Mouse (Mus musculus) forebrain, embryonic 14.5 days (tissue): ENCODE data around the gene Nfam1. TPM values are rescaled to one million over a fixed set of nuclear protein-coding genes. Genes with fewer than 3 reads are reported as not detected.

Experiments
- ATAC-seq: fragments of 200-750 bp; cut with Nextera tagmentation; 2 replicates; pipeline ENCODE4 v1.8.0; 2017; ENCODE audit warnings: mild to moderate bottlenecking, moderate library complexity
- DNase-seq: peaks from one replicate; pipeline ENCODE4 v3.0.0-alpha.2; 2015; ENCODE audit warnings: low spot score
- H3K27ac ChIP-seq: fragments of 300-500 bp; sonication (generic); 2 replicates; pipeline ENCODE4 v1.5.1; 2014; ENCODE audit warnings: low read depth, mild to moderate bottlenecking, control low read depth, low read length, moderate library complexity
- H3K27me3 ChIP-seq: fragments of 300-500 bp; sonication (generic); replicated peaks from 2 replicates; pipeline ENCODE4 v1.6.1; 2014; ENCODE audit warnings: low read length, control low read depth, mixed read lengths; ENCODE audit not compliant: control insufficient read depth, insufficient read depth
- H3K36me3 ChIP-seq: fragments of 300-500 bp; sonication (generic); 2 replicates; pipeline ENCODE4 v1.6.1; 2014; ENCODE audit warnings: low read length, control low read depth; ENCODE audit not compliant: control insufficient read depth, insufficient read depth
- H3K4me1 ChIP-seq: fragments of 300-500 bp; sonication (generic); 2 replicates; pipeline ENCODE4 v1.6.1; 2014; ENCODE audit warnings: antibody characterized with exemption, low read length, control low read depth; ENCODE audit not compliant: control insufficient read depth, insufficient read depth
- H3K4me2 ChIP-seq: fragments of 300-500 bp; sonication (generic); 2 replicates; pipeline ENCODE4 v1.6.1; 2014; ENCODE audit warnings: mild to moderate bottlenecking, control low read depth, low read length
- H3K4me3 ChIP-seq: fragments of 300-500 bp; sonication (generic); 2 replicates; pipeline ENCODE4 v1.5.1; 2014; ENCODE audit warnings: low read depth, low read length, control low read depth
- H3K9ac ChIP-seq: fragments of 300-500 bp; sonication (generic); 2 replicates; pipeline ENCODE4 v1.6.1; 2014; ENCODE audit warnings: mild to moderate bottlenecking, low read length, control low read depth, moderate library complexity
- H3K9me3 ChIP-seq: fragments of 300-500 bp; sonication (generic); replicated peaks from 2 replicates; pipeline ENCODE4 v1.6.1; 2016; ENCODE audit warnings: low read length, control low read depth, mixed read lengths; ENCODE audit not compliant: control insufficient read depth
- WGBS: fragments of 180-500 bp; shearing (Covaris S2); extraction: QIAGEN DNeasy Blood & Tissue Kit; methylation state at CpG from one replicate; pipeline ENCODE4 v1.1.7; 2014; 5-methylcytosine and 5-hydroxymethylcytosine counted together
- microRNA-seq: library from miRNA; unstranded; fragments of <30 nt; microRNA quantifications from one replicate; pipeline ENCODE4, GENCODE M21; 2016
- polyA plus RNA-seq: library from polyadenylated mRNA; unstranded; fragments of >200 nt; fragmentation: Nextera tagmentation; extraction: Ambion mirVana; gene quantifications from 2 replicates; pipeline ENCODE4 v1.2.1, GENCODE M21; 2014

The Nfam1 gene
- polyA plus RNA-seq, 1 experiment from 2014 or later = 1.2 TPM

DNA sequence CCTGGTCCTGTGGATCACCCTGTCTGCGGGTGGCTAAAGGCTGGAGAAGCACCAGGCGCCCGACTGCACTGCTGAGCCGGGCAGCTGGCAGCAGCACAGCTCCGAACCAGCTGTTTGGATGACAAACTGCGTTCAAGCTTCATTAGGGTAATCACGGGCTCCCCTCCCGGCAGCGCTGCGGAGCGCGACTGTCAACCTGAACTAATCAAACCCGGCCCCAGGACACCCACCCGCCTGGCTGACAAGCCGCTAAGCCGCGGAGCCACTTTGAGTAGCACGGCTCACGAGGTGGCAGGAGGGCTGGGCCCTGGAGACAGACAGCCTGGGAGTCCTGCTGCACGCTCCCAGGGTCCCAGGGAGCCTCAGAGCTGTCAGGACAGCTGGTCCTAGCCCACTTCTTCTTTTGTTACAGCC lies 80.8 kb downstream of the Nfam1 start:
- H3K27ac ChIP-seq = peak overlapping the region; percentile 62; the same call in 1 of the 2 replicates
- H3K9ac ChIP-seq = peak overlapping the region; percentile 51; the same call in 1 of the 2 replicates
- no peak overlapping the region for H3K4me3 ChIP-seq
- WGBS = under 1% methylated on average over 20 of the region's 20 CpGs
- H3K4me2 ChIP-seq = peak overlapping the region; percentile 23
- 0 out of 2 replicates have a peak, but pooled peaks cover 3% of the 10 kb centered on the region for H3K27me3 ChIP-seq
- H3K36me3 ChIP-seq = no peaks in the 10 kb centered on the region
- peak; percentile 87 for DNase-seq
- peak; percentile 83 for ATAC-seq
- no peaks in the 10 kb centered on the region for H3K9me3 ChIP-seq
- H3K4me1 ChIP-seq = peaks cover 20% of the 10 kb centered on the region

DNA sequence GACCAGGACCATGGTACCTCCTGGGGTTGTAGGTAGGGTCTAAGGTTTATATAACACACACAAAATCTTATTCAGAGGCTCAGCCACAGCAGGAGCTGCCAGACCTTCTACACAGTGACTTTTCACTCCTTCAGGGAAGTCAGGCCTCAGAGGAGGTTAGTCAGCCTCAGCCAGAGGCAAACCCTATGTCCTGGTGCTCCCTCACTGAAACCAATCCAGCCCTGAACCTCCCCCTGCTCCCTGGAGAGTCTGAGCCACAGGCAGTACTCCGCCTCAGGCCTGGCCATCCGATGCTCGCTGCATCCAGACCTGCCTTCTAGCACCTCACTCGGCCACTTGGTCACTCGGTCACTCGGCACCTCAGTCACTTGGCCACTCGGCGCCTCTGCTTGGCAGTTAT lies 82.9 kb downstream of the Nfam1 start:
- H3K27ac ChIP-seq = no peak overlapping the region
- DNase-seq (no peak), ATAC-seq (no peak)
- 72% methylated on average over 8 of the region's 8 CpGs for WGBS
- H3K4me1 ChIP-seq = peaks cover 20% of the 10 kb centered on the region
- no peak overlapping the region for H3K9ac ChIP-seq
- H3K9me3 ChIP-seq = no peaks in the 10 kb centered on the region
- no peak overlapping the region for H3K4me3 ChIP-seq
- 0 out of 2 replicates have a peak, but pooled peaks cover 3% of the 10 kb centered on the region for H3K27me3 ChIP-seq
- H3K4me2 ChIP-seq = no peak overlapping the region
- no peaks in the 10 kb centered on the region for H3K36me3 ChIP-seq

DNA sequence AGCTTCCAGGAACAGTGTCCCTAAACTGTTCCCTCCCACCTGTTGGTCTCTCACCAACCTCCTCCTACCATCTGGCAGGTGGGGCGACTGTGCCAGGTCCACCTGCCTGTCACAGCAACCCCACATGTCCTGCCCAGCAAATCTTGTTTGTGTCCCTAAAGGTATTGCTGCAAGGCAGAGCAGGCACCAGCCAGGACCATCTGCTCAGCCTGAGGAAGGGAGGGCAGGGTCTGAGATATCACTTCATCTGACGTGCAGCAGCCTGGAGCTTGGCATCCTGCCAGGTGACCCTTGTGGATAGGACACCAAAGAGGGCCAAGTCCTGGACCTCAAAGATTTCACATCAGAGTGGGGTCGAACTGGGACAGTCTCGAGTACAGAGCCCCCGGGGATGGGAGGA lies 85.7 kb downstream of the Nfam1 start:
- Histone ChIP-seq H3K27ac (no peak overlapping the region), H3K9ac (no peak overlapping the region), H3K27me3 (no peaks in the 10 kb centered on the region), H3K4me2 (no peak overlapping the region), H3K36me3 (no peaks in the 10 kb centered on the region), H3K4me1 (peaks cover 9% of the 10 kb centered on the region), H3K9me3 (no peaks in the 10 kb centered on the region), H3K4me3 (no peak overlapping the region)
- 63% methylated on average over 5 of the region's 5 CpGs for WGBS
- ATAC-seq (no peak), DNase-seq (no peak)

DNA sequence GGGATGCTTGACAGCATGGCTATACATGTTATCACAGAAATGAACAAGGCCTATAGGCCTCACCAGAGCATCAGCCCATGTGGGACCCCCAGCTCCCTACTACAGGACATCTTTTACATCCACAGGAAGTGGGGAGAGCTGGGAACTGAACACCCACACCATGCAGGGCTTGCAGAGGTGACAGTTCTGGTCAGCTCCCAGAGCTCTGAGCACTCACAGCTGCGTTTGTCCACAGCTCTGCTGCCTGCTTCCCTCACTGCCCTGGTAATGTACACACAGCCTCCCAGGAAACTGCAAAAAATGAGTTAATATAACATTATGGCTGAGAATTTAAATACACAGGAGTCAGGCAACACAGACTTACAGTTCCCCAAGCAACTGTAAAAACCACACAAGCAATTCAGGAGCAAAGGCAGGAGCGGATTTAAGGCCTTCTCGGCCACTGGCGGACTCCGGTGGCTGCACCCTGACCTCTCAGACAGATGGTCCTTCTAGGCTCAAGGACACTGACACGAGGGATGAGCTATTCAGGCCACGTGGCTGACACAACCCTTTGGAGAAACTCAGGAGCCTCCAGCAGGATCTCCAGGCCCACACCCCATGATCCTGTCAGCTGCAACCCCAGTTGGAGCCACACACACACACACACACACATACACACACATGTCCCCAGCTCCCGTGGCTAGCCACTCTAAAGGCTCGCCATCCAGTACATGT lies 88.5 kb downstream of the Nfam1 start:
- Histone ChIP-seq H3K9me3 (no peaks in the 10 kb centered on the region), H3K4me3 (no peak overlapping the region), H3K27me3 (no peaks in the 10 kb centered on the region), H3K36me3 (no peaks in the 10 kb centered on the region), H3K9ac (no peak overlapping the region), H3K4me1 (peaks cover 29% of the 10 kb centered on the region), H3K4me2 (no peak overlapping the region), H3K27ac (no peak overlapping the region)
- 81% methylated on average over 9 of the region's 9 CpGs for WGBS
- DNase-seq = no peak
- no peak for ATAC-seq

Small RNA genes lying within 50 kb of the gene (microRNA-seq; reads per million reads assigned to microRNA genes)
- 25.7 reads per million, percentile 41 among the genes with 10 or more reads in this experiment for gene Mir3080

Other genes with a start within 250 kb of the Nfam1 start
- gene Cyp2d26, start 239.0 kb downstream of the Nfam1 start, polyA plus RNA-seq = not detected in 2 replicates
- 17.1 and 17.4 TPM in 2 replicates for gene Tcf20, start 45.4 kb downstream of the Nfam1 start, polyA plus RNA-seq
- 32.7 and 37.6 TPM in 2 replicates for gene Serhl, start 56.2 kb upstream of the Nfam1 start, polyA plus RNA-seq
- gene Rrp7a, start 89.5 kb upstream of the Nfam1 start, polyA plus RNA-seq = 64.2 and 67.3 TPM in 2 replicates
- gene Poldip3, start 116.1 kb upstream of the Nfam1 start, polyA plus RNA-seq = 158 and 167 TPM in 2 replicates
- gene Cyb5r3, start 139.3 kb upstream of the Nfam1 start, polyA plus RNA-seq = 63.3 and 75.1 TPM in 2 replicates
- gene A4galt, start 218.5 kb upstream of the Nfam1 start, polyA plus RNA-seq = 1.5 and 2.3 TPM in 2 replicates